Mouse (Mus musculus) forebrain, embryonic 15.5 days (tissue): ENCODE measurements around the gene Taok1. TPM values are rescaled to one million over a fixed set of nuclear protein-coding genes. Genes with fewer than 3 reads are reported as not detected.

Experiments
- ATAC-seq: fragments of 200-750 bp; cut with Nextera tagmentation; replicated peaks from 2 replicates; pipeline ENCODE4 v1.8.0; 2017; ENCODE audit warnings: mild to moderate bottlenecking, moderate TSS enrichment, moderate library complexity
- H3K27ac ChIP-seq: fragments of 300-500 bp; sonication (generic); replicated peaks from 2 replicates; pipeline ENCODE4 v1.5.1; 2015; ENCODE audit warnings: mild to moderate bottlenecking, inconsistent platforms
- H3K27me3 ChIP-seq: fragments of 300-500 bp; sonication (generic); 2 replicates; pipeline ENCODE4 v1.6.1; 2015; ENCODE audit warnings: inconsistent platforms
- H3K36me3 ChIP-seq: fragments of 300-500 bp; sonication (generic); 2 replicates; pipeline ENCODE4 v1.6.1; 2015; ENCODE audit warnings: mild to moderate bottlenecking, inconsistent platforms
- H3K4me1 ChIP-seq: fragments of 300-500 bp; sonication (generic); 2 replicates; pipeline ENCODE4 v1.6.1; 2015; ENCODE audit warnings: inconsistent platforms
- H3K4me2 ChIP-seq: fragments of 300-500 bp; sonication (generic); replicated peaks from 2 replicates; pipeline ENCODE4 v1.6.1; 2015; ENCODE audit warnings: mild to moderate bottlenecking, inconsistent platforms
- H3K4me3 ChIP-seq: fragments of 300-500 bp; sonication (generic); 2 replicates; pipeline ENCODE4 v1.5.1; 2015; ENCODE audit warnings: mild to moderate bottlenecking, inconsistent platforms
- H3K9ac ChIP-seq: fragments of 300-500 bp; sonication (generic); replicated peaks from 2 replicates; pipeline ENCODE4 v1.6.1; 2015; ENCODE audit warnings: mild to moderate bottlenecking, inconsistent platforms
- H3K9me3 ChIP-seq: fragments of 300-500 bp; sonication (generic); 2 replicates; pipeline ENCODE4 v1.6.1; 2016; ENCODE audit warnings: inconsistent platforms
- WGBS: fragments of 180-500 bp; shearing (Covaris S2); methylation state at CpG from one replicate; pipeline ENCODE4 v1.1.7; 2015; ENCODE audit warnings: mixed read lengths; 5-methylcytosine and 5-hydroxymethylcytosine counted together
- polyA plus RNA-seq: library from polyadenylated mRNA; unstranded; fragments of >200 nt; fragmentation: Nextera tagmentation; extraction: Ambion mirVana; gene quantifications from 2 replicates; pipeline ENCODE4 v1.2.1, GENCODE M21; 2015

Taok1 gene
- polyA plus RNA-seq, 1 experiment from 2014 or later = 28.9 TPM

DNA sequence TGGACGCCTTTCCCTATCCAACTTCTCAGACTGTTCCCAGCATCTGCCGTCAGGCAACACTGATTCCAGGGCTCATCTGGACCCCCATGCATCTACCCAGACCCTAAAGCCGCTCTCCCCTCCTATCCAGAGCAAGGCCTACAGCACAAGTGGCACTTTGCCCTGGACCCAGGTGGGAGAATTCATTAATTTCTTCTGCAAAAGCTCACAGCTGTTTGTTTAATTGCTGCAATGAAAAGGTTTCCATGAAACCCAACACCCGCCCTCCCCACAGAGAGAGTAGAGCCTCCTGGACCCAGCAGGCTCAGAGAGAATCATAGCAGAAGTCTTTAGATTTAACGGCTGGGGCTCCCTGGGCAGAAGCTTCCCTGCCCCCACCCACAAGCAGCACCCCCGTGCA lies 122.4 kb downstream of the Taok1 start:
- Histone ChIP-seq H3K9me3 (no peaks in the 10 kb centered on the region), H3K36me3 (no peaks in the 10 kb centered on the region), H3K4me3 (no peak overlapping the region), H3K27me3 (no peaks in the 10 kb centered on the region), H3K4me1 (peaks cover 78% of the 10 kb centered on the region), H3K27ac (peak overlapping the region; percentile 92), H3K9ac (peak overlapping the region; percentile 14; the same call in 1 of the 2 replicates), H3K4me2 (peak overlapping the region; percentile 18; the same call in 1 of the 2 replicates)
- no peak for ATAC-seq
- 20% methylated on average over 6 of the region's 6 CpGs for WGBS

DNA sequence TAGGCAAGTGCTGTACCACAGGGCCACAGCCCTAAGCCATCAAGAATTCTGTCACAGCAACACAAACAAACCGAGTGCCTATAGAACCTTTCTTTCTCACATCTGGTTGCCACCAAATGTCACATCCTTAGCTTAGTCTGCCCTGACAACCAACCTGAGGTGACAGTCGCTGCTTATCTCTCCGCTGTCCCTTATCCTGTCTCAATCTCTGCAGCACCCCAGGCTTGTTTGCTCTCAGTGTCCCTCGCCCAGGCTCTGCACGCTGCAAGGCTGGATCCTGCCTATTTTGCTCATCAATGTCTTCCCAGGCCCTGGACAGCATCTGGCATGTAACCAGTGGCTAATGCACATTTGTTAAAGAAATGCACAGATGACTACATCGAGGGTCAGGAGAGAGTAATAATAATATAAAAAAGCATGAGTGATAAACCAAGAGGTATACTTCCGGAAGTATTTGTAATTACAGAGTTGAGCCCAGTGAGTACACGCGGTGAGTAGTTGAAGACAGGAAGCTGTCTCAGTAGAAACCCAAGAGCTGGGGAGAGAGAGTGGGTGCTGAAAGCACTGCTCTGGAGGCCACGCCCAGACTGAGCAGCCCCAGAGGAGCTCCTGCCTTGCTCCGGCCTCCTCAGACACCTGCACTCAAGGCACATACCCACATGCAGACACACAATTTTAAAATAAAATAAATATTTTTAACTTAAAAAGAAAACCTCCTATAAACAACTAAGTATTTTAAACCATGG lies 123.9 kb downstream of the Taok1 start:
- Histone ChIP-seq H3K4me1 (peaks cover 70% of the 10 kb centered on the region), H3K27me3 (no peaks in the 10 kb centered on the region), H3K4me2 (no peak overlapping the region), H3K9me3 (no peaks in the 10 kb centered on the region), H3K9ac (no peak overlapping the region), H3K36me3 (no peaks in the 10 kb centered on the region), H3K4me3 (no peak overlapping the region), H3K27ac (no peak overlapping the region)
- no peak for ATAC-seq
- WGBS = 84% methylated on average over 11 of the region's 11 CpGs

DNA sequence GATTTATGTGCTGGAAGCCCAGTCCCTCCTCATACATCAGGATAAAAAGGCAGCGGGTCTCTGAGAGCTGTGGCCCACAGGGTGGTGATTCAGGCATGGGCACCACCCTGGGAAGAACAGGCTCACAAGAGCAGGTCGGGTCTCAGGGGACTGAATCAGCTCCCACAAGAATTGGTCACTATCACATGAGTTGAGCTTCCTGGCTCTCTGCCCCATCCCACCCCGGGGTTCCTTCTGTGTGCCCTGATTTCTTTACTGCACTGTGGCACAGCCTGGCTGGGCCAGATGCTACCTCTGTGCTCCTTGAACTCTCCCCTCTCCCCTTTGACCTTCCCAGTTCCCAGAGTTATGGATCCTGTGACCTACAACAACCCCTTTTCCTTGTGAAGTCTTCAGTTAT lies 124.6 kb downstream of the Taok1 start:
- no peak overlapping the region for H3K27ac ChIP-seq
- H3K9me3 ChIP-seq = no peaks in the 10 kb centered on the region
- no peak overlapping the region for H3K9ac ChIP-seq
- no peak overlapping the region for H3K4me3 ChIP-seq
- H3K27me3 ChIP-seq = no peaks in the 10 kb centered on the region
- H3K4me1 ChIP-seq = peaks cover 64% of the 10 kb centered on the region
- ATAC-seq = no peak
- WGBS = 74% methylated on average over 3 of the region's 3 CpGs
- no peaks in the 10 kb centered on the region for H3K36me3 ChIP-seq
- H3K4me2 ChIP-seq = no peak overlapping the region

Other genes with a start within 250 kb of the Taok1 start
- 0.08 and 0.09 TPM in 2 replicates for gene Coro6, start 145.4 kb downstream of the Taok1 start, polyA plus RNA-seq
- 37.3 and 41.8 TPM in 2 replicates for gene Ankrd13b, start 118.1 kb downstream of the Taok1 start, polyA plus RNA-seq
- gene Git1, start 114.3 kb downstream of the Taok1 start, polyA plus RNA-seq = 14.4 and 15.9 TPM in 2 replicates
- 1.9 and 2.4 TPM in 2 replicates for gene Abhd15, start 92.7 kb downstream of the Taok1 start, polyA plus RNA-seq
- gene Trp53i13, start 91.8 kb downstream of the Taok1 start, polyA plus RNA-seq = 15.0 and 19.5 TPM in 2 replicates
- not detected in 2 replicates for gene Gm10392, start 88.6 kb downstream of the Taok1 start, polyA plus RNA-seq
- gene Nufip2, start 78.3 kb upstream of the Taok1 start, polyA plus RNA-seq = 3.8 and 3.9 TPM in 2 replicates
- gene Cryba1, start 117.5 kb upstream of the Taok1 start, polyA plus RNA-seq = 0.18 and 0.38 TPM in 2 replicates
- gene Myo18a, start 155.4 kb upstream of the Taok1 start, polyA plus RNA-seq = 45.5 and 52.5 TPM in 2 replicates
- gene Gm10277, start 179.9 kb upstream of the Taok1 start, polyA plus RNA-seq = 2.4 and 2.5 TPM in 2 replicates